Mouse (Mus musculus): ENCODE data around the gene Mvk. TPM values are rescaled to one million over a fixed set of nuclear protein-coding genes. Genes with fewer than 3 reads are reported as not detected.

Gene Mvk
- polyA plus RNA-seq, 1 experiment from 2014 or later: 76.9 TPM

GRCm38 (mm10) chr5:114435588-114435987, 8.5 kb upstream of the Mvk start:
- H3K9me3 ChIP-seq (ENCODE audit: control insufficient read depth, low read length): no peaks in the 10 kb centered on the region
- H3K4me1 ChIP-seq (replicated peaks; ENCODE audit: control insufficient read depth, insufficient read depth, low read length): no peaks in the 10 kb centered on the region
- no peak overlapping the region for H3K4me3 ChIP-seq (replicated peaks; ENCODE audit: low read length)
- no peak for ATAC-seq (ENCODE audit: low FRiP score)
- no peaks in the 10 kb centered on the region for H3K27me3 ChIP-seq (ENCODE audit: control insufficient read depth, insufficient read depth, low read length)
- no peak overlapping the region for H3K27ac ChIP-seq
- no peak overlapping the region for H3K9ac ChIP-seq
- H3K36me3 ChIP-seq (replicated peaks; ENCODE audit: control insufficient read depth, insufficient read depth): peaks cover 12% of the 10 kb centered on the region
- no peak for DNase-seq (ENCODE audit: low spot score)
- H3K4me2 ChIP-seq (replicated peaks): no peak overlapping the region
- 93% methylated on average over 14 of the region's 14 CpGs for WGBS

- peak overlapping the region; percentile 80 for H3K9ac ChIP-seq
- H3K27ac ChIP-seq: no peak overlapping the region; the same call in 1 of the 2 replicates
- peaks cover 9% of the 10 kb centered on the region for H3K4me1 ChIP-seq (replicated peaks; ENCODE audit: control insufficient read depth, insufficient read depth, low read length)
- 2% methylated on average over 21 of the region's 21 CpGs for WGBS
- H3K36me3 ChIP-seq (replicated peaks; ENCODE audit: control insufficient read depth, insufficient read depth): peaks cover 13% of the 10 kb centered on the region; the same call in 1 of the 2 replicates
- no peaks in the 10 kb centered on the region for H3K27me3 ChIP-seq (ENCODE audit: control insufficient read depth, insufficient read depth, low read length)
- peak overlapping the region; percentile 67 for H3K4me3 ChIP-seq (replicated peaks; ENCODE audit: low read length)
- H3K9me3 ChIP-seq (ENCODE audit: control insufficient read depth, low read length): no peaks in the 10 kb centered on the region
- ATAC-seq (ENCODE audit: low FRiP score): peak; percentile 39
- peak overlapping the region; percentile 87 for H3K4me2 ChIP-seq (replicated peaks)
- DNase-seq (ENCODE audit: low spot score): no peak
Observed at GRCm38 (mm10) chr5:114444368-114444692, 261 bp downstream of the Mvk start.

DNA sequence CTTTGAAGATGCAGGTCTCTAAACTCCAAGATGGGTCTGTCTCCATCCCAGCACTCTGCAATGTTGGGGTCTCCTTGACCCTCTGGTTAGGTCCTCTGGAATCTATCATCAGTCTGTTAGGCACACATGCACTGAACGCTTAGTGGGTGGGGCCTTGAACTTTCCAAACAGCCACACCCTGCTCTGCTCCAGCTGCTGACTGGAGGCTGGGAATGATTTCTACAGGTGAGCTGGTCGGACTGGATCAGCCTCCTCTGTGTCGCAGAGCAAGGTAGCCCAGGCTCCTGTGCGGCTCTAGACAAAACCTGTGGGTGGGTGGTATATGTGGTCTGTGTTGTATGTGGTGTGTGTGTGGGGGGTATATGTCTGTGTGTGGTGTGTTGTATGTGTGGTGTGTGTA, 4.9 kb downstream of the Mvk start:
- Histone ChIP-seq H3K4me2 (replicated peaks) (no peak overlapping the region), H3K9ac (no peak overlapping the region), H3K9me3 (ENCODE audit: control insufficient read depth, low read length) (no peaks in the 10 kb centered on the region), H3K27ac (no peak overlapping the region), H3K36me3 (replicated peaks; ENCODE audit: control insufficient read depth, insufficient read depth) (peaks cover 51% of the 10 kb centered on the region), H3K4me3 (replicated peaks; ENCODE audit: low read length) (no peak overlapping the region), H3K27me3 (ENCODE audit: control insufficient read depth, insufficient read depth, low read length) (no peaks in the 10 kb centered on the region), H3K4me1 (replicated peaks; ENCODE audit: control insufficient read depth, insufficient read depth, low read length) (peaks cover 9% of the 10 kb centered on the region)
- DNase-seq (ENCODE audit: low spot score): no peak
- WGBS: 93% methylated on average over 4 of the region's 4 CpGs
- ATAC-seq (ENCODE audit: low FRiP score): no peak

GRCm38 (mm10) chr5:114456287-114456686, 12.2 kb downstream of the Mvk start:
- ATAC-seq (ENCODE audit: low FRiP score): no peak
- Histone ChIP-seq H3K27me3 (ENCODE audit: control insufficient read depth, insufficient read depth, low read length) (no peaks in the 10 kb centered on the region), H3K4me2 (replicated peaks) (no peak overlapping the region), H3K9me3 (ENCODE audit: control insufficient read depth, low read length) (no peaks in the 10 kb centered on the region), H3K36me3 (replicated peaks; ENCODE audit: control insufficient read depth, insufficient read depth) (peaks cover 23% of the 10 kb centered on the region), H3K4me3 (replicated peaks; ENCODE audit: low read length) (no peak overlapping the region), H3K4me1 (replicated peaks; ENCODE audit: control insufficient read depth, insufficient read depth, low read length) (0 out of 2 replicates have a peak, but pooled peaks cover 3% of the 10 kb centered on the region), H3K27ac (no peak overlapping the region), H3K9ac (no peak overlapping the region)
- WGBS: 73% methylated on average over 9 of the region's 9 CpGs
- no peak for DNase-seq (ENCODE audit: low spot score)

- H3K9ac ChIP-seq: no peak overlapping the region
- no peak overlapping the region for H3K4me2 ChIP-seq (replicated peaks)
- H3K9me3 ChIP-seq (ENCODE audit: control insufficient read depth, low read length): no peaks in the 10 kb centered on the region
- no peak overlapping the region for H3K4me3 ChIP-seq (replicated peaks; ENCODE audit: low read length)
- no peak for DNase-seq (ENCODE audit: low spot score)
- WGBS: 82% methylated on average over 16 of the region's 16 CpGs
- H3K27ac ChIP-seq: no peak overlapping the region
- no peak for ATAC-seq (ENCODE audit: low FRiP score)
- H3K36me3 ChIP-seq (replicated peaks; ENCODE audit: control insufficient read depth, insufficient read depth): peaks cover 14% of the 10 kb centered on the region
- H3K27me3 ChIP-seq (ENCODE audit: control insufficient read depth, insufficient read depth, low read length): no peaks in the 10 kb centered on the region
- H3K4me1 ChIP-seq (replicated peaks; ENCODE audit: control insufficient read depth, insufficient read depth, low read length): 0 out of 2 replicates have a peak, but pooled peaks cover 3% of the 10 kb centered on the region
Observed at GRCm38 (mm10) chr5:114456995-114457605, 13.0 kb downstream of the Mvk start.

- no peak overlapping the region for H3K4me3 ChIP-seq (replicated peaks; ENCODE audit: low read length)
- WGBS: 3% methylated on average over 7 of the region's 7 CpGs
- DNase-seq (ENCODE audit: low spot score) (peak; percentile 75), ATAC-seq (ENCODE audit: low FRiP score) (no peak)
- H3K9me3 ChIP-seq (ENCODE audit: control insufficient read depth, low read length): no peaks in the 10 kb centered on the region
- H3K27me3 ChIP-seq (ENCODE audit: control insufficient read depth, insufficient read depth, low read length): no peaks in the 10 kb centered on the region
- H3K4me1 ChIP-seq (replicated peaks; ENCODE audit: control insufficient read depth, insufficient read depth, low read length): peaks cover 10% of the 10 kb centered on the region; the same call in 1 of the 2 replicates
- H3K27ac ChIP-seq: no peak overlapping the region
- no peaks in the 10 kb centered on the region for H3K36me3 ChIP-seq (replicated peaks; ENCODE audit: control insufficient read depth, insufficient read depth)
- no peak overlapping the region for H3K4me2 ChIP-seq (replicated peaks)
- no peak overlapping the region for H3K9ac ChIP-seq
Observed at GRCm38 (mm10) chr5:114461238-114461637, 17.2 kb downstream of the Mvk start.

DNA sequence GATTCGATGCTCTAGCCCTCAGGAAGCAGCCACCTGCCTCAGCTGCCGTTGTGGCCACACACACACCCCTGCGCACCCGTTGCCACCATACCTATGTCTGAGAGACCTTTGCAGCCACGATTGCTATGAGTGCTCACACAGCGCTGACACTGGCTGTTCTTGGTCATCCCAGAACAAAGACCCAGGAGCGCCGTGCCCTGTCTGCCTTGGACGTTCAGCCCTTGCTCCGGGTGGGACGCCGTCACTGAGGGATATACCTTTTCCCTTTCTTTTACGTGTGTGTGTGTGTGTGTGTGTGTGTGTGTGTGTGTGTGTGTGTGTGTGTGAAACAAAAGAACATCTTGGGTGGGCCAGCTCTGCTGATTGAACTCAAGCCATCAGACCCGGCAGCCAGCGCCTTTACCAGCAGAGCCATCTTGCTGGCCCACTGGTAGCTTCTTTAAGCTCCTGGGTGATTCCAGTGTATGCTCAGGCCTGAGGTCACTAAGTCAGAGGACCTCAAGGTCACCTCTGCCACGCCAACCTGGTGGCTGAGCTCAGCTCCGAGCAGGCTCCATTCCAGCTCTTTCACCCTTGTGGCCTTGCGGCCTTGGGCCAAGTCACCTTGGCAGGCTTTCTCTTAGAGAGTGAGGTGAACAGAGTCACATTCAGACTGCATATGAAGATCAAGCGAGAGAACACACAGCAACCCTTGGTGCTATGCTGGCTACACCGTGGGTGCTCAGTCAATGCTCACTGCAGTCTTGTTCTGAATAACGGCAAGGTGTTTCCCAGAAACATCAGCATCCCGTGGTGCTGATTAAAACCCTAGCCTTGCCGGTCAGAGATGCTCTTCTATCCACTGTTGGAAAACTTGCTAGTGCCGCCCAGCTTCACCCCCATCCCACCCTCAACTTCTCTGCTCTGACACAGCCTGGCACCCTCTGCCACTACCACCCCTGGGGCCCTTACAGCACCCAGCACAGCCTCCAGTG, 18.3 kb downstream of the Mvk start:
- Histone ChIP-seq H3K4me2 (replicated peaks) (no peak overlapping the region), H3K27me3 (ENCODE audit: control insufficient read depth, insufficient read depth, low read length) (no peaks in the 10 kb centered on the region), H3K9me3 (ENCODE audit: control insufficient read depth, low read length) (no peaks in the 10 kb centered on the region), H3K9ac (no peak overlapping the region), H3K4me1 (replicated peaks; ENCODE audit: control insufficient read depth, insufficient read depth, low read length) (peaks cover 21% of the 10 kb centered on the region), H3K4me3 (replicated peaks; ENCODE audit: low read length) (no peak overlapping the region), H3K27ac (no peak overlapping the region), H3K36me3 (replicated peaks; ENCODE audit: control insufficient read depth, insufficient read depth) (no peaks in the 10 kb centered on the region)
- WGBS: 77% methylated on average over 24 of the region's 24 CpGs
- DNase-seq (ENCODE audit: low spot score) (no peak), ATAC-seq (ENCODE audit: low FRiP score) (no peak)

GRCm38 (mm10) chr5:114464561-114464960, 20.5 kb downstream of the Mvk start:
- Histone ChIP-seq H3K4me3 (replicated peaks; ENCODE audit: low read length) (no peak overlapping the region), H3K4me1 (replicated peaks; ENCODE audit: control insufficient read depth, insufficient read depth, low read length) (peaks cover 29% of the 10 kb centered on the region), H3K4me2 (replicated peaks) (no peak overlapping the region), H3K27me3 (ENCODE audit: control insufficient read depth, insufficient read depth, low read length) (no peaks in the 10 kb centered on the region), H3K9ac (no peak overlapping the region), H3K9me3 (ENCODE audit: control insufficient read depth, low read length) (no peaks in the 10 kb centered on the region), H3K27ac (no peak overlapping the region), H3K36me3 (replicated peaks; ENCODE audit: control insufficient read depth, insufficient read depth) (no peaks in the 10 kb centered on the region)
- WGBS: 76% methylated on average over 2 of the region's 2 CpGs
- DNase-seq (ENCODE audit: low spot score) (no peak), ATAC-seq (ENCODE audit: low FRiP score) (no peak)

DNA sequence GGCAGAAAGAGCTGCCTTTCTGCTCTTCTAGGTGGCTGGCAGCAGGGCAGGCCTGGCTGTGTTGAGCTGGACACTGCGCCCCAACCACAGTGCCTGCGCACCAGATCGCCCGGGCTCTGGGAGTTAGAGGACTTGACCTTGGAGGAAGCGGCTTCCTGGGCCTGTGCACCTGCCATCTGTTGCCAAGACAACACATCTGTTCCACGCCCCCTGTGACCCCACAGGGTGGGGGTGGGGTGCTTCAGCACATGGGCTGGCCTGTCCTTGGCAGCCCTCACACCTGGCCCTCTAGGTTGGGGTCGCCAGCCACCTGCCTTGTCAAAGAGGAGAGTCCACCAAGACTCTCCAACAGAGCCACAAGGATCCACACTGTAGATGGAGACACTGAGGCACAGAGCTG, 21.6 kb downstream of the Mvk start:
- ATAC-seq (ENCODE audit: low FRiP score): no peak
- Histone ChIP-seq H3K9me3 (ENCODE audit: control insufficient read depth, low read length) (no peaks in the 10 kb centered on the region), H3K27me3 (ENCODE audit: control insufficient read depth, insufficient read depth, low read length) (no peaks in the 10 kb centered on the region), H3K27ac (no peak overlapping the region), H3K36me3 (replicated peaks; ENCODE audit: control insufficient read depth, insufficient read depth) (no peaks in the 10 kb centered on the region), H3K9ac (no peak overlapping the region), H3K4me2 (replicated peaks) (no peak overlapping the region), H3K4me1 (replicated peaks; ENCODE audit: control insufficient read depth, insufficient read depth, low read length) (peaks cover 29% of the 10 kb centered on the region), H3K4me3 (replicated peaks; ENCODE audit: low read length) (no peak overlapping the region)
- DNase-seq (ENCODE audit: low spot score): no peak
- 51% methylated on average over 7 of the region's 7 CpGs for WGBS

Measured in hindbrain, embryonic 14.5 days (tissue).